Mouse (Mus musculus): ENCODE data around the gene Igfbp2. TPM values are rescaled to one million over a fixed set of nuclear protein-coding genes. Genes with fewer than 3 reads are reported as not detected.

Igfbp2 gene
- polyA plus RNA-seq, 1 experiment: 2.8 TPM

DNA sequence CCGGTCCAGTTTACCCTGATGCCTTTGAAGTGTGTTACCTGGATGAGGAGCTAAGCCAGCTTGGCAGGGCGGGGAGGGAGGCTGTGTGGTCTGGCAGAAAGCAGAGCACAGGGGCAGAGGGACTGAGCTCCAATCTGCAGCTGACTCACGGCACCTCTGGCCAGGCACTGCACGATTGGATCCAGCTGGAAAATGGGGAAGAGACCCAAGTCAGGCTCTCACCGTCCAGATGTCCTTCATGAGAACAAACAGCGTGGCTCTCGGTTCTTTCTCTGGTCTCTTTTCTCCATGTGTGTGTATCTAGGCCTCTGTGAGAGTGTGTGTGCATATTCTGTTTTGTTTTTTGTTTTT is 61.5 kb downstream of the Igfbp2 start:
- WGBS: 66% methylated on average over 7 of the region's 7 CpGs
- DNase-seq (ENCODE audit: low read depth, low spot score): no peak

DNA sequence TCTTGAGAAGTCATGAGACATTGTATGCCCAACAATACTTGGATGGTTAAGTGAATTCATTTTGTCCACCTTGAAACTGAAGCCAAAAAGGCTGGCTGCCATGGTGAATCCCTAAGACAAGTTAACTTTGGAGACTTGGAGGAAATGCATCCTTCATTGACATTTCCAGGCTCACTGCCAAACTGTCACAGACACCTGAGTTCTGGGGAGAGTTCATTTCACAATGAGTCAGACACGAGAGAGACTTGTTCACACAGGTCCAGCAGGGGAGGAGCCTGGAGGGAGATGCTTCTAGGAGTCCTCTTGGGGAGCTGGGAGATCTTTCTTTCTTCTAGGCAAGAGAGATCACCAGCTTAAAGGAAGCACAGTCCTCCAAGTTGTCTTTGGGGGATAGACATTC is 63.6 kb downstream of the Igfbp2 start:
- WGBS: 8% methylated on average over 1 of the region's 1 CpGs
- no peak for DNase-seq (ENCODE audit: low read depth, low spot score)

- DNase-seq (ENCODE audit: low read depth, low spot score): no peak
- WGBS: 47% methylated on average over 2 of the region's 2 CpGs
Measured at GRCm38 (mm10) chr1:72895821-72896220, 71.5 kb downstream of the Igfbp2 start.

Other genes with a start within 250 kb of the Igfbp2 start
- 12.0 and 16.0 TPM in 2 replicates for gene Smarcal1, start 241.3 kb upstream of the Igfbp2 start, polyA plus RNA-seq (2012; rRNA removed)
- gene Ankar, start 123.9 kb upstream of the Igfbp2 start, polyA plus RNA-seq (2012; rRNA removed): not detected in 2 replicates
- gene Rpl37a, start 113.2 kb upstream of the Igfbp2 start, polyA plus RNA-seq (2012; rRNA removed): 768 and 778 TPM in 2 replicates
- gene Igfbp5, start 50.4 kb downstream of the Igfbp2 start, polyA plus RNA-seq (2012; rRNA removed): 13.5 and 14.0 TPM in 2 replicates
- not detected in 2 replicates for gene Tnp1, start 191.4 kb downstream of the Igfbp2 start, polyA plus RNA-seq (2012; rRNA removed)